Mouse (Mus musculus): ENCODE data around the gene Tenm3. TPM values are rescaled to one million over a fixed set of nuclear protein-coding genes. Genes with fewer than 3 reads are reported as not detected.
"Not testable (repeated sequence)": the region's sequence is repeated elsewhere in the genome, so short reads cannot be mapped to it uniquely, and the experiment has no call there.

Tenm3 gene
- polyA plus RNA-seq, 1 experiment = 0.71 TPM

DNA sequence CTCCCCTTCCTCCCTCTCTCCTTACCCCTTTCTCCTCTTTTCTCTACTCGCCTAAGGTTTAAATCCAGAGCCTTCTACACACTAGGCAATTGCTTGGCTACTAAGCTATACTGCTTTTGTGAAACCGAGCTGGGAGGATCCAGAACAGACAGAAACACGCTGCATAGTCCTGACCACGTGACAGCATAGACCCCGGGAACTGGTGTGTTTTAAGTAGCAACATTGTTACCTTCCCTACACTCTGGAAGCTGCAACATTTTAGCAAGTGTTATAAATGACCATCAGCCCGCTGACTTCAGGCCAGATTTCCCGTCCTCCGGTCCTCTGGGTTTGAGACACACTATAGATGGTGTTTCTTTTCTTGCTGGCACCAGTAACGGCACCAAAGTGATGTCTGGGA is 640.1 kb downstream of the Tenm3 start:
- no peak for DNase-seq (ENCODE audit: low read depth, low spot score)

DNA sequence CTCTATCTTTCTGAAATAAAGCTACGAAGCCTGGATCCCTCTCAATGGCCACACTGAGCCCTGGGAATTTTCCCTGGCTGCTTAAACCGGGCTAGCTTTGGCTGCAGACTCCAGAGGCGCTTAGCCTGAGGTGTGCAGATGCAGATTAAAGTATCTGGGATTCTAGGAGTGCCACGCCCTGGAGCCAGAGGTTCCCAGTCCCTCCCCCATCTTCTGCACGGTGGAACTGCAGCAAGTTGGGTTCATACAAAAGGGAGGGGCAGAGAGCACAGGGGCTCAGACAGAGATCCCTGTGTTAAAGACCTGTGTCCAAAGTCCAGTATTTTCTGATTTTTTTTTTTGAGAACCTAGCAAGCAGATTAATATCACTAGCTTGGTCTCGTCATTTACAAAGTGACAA is 640.6 kb downstream of the Tenm3 start:
- no peak for DNase-seq (ENCODE audit: low read depth, low spot score)
- WGBS = 53% methylated on average over 6 of the region's 6 CpGs

More for the DNA sequence above, 640.1 kb downstream of the Tenm3 start:
- 72% methylated on average over 9 of the region's 9 CpGs for WGBS

DNA sequence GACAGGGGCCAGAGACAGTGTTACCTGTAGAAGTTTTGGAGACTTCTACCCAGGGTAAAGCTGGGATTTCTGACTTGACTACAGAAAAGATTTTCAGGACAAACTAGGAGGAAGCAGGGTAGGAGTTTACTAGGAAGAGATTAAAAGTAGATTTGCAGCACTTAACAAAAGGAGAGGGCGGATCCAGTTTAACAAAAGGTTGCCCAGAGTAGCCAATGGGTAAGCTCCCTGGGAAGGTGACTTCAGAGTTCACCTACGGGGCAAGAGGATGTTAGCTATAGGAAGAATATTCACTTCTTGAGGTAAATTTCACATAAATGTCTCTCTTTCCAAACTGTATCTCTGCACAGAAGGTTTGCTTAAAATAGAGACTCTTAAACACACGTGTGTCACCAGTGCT is 641.1 kb downstream of the Tenm3 start:
- 75% methylated on average over 3 of the region's 3 CpGs for WGBS
- DNase-seq (ENCODE audit: low read depth, low spot score) = no peak

DNA sequence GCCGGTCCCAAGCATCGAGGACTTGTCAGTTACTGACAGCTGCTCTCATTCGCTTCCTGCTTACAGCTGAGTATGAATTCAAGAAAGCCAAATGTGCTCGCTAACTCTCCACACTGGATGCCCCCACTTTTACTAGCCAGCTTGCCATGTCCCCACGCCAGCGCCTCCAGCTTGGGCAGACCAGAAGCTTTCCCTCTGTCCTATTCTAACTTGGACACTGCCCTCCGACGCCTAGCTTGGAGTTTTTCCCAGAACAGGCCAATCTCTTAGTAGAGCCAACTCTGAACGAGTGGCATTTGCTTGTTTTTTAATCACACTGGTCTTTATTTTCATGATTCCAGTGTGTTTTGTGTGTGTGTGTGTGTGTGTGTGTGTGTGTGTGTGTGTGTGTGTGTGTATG is 644.6 kb downstream of the Tenm3 start:
- DNase-seq (ENCODE audit: low read depth, low spot score) = no peak
- 90% methylated on average over 9 of the region's 9 CpGs for WGBS

DNA sequence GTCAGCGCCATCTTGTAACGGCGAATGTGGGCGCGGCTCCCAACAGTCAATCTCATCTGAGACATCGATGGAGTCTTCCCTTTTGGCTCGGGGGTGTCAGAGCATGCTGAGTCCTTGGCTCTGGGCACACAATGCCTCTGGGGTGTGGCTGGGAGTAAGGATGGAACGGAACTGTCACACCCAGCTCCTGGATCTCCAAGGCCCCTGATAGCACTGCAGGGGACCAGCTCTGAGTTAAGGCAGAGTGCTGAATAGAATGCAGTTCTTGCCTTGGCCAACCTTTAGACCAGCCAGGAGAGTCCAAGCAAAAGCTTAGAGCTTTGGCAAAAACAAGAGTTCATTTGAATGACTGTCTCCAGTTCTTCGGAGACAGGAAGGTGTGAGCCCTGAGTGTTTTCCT is 647.8 kb downstream of the Tenm3 start:
- DNase-seq (ENCODE audit: low read depth, low spot score) = no peak
- 95% methylated on average over 9 of the region's 9 CpGs for WGBS

DNA sequence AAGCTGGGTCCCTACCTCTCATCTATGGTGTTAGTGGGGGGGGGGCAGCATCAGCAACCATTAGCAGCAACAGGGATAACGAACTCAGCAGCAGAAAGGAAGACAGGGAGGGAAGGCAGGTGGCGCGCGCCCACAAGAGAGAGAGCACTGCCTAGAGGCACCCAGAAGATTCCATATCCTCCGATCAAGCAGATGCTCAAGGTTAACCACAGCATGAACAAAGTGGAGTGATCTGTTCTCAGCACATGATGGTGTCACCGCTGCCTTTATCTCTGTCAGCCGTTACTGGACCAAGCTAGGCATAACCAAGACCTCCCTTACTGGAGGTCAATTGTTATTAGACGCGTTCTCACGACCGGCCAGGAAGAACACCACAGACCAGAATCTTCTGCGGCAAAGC is 655.2 kb downstream of the Tenm3 start:
- WGBS = 96% methylated on average over 12 of the region's 12 CpGs
- no peak for DNase-seq (ENCODE audit: low read depth, low spot score)

DNA sequence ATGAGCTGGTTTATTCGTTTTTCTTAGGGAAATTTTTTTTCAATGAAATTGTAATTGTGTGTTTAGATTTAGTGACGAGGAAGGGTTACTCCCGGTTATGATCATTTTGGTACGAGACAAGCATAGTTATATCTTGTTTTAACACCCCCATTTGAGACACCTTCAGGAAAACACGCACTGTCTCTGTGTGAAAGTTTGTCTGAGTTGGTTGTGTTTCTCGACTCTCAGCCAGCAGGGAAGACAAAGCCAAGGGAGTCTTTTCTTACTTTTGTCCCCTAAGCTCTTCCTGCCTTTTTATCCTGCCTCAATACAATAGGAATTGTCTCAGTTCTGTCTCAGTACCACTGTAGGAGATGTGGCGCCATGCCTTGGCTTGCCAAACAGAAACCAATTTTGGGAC is 660.0 kb downstream of the Tenm3 start:
- DNase-seq (ENCODE audit: low read depth, low spot score) = no peak

DNA sequence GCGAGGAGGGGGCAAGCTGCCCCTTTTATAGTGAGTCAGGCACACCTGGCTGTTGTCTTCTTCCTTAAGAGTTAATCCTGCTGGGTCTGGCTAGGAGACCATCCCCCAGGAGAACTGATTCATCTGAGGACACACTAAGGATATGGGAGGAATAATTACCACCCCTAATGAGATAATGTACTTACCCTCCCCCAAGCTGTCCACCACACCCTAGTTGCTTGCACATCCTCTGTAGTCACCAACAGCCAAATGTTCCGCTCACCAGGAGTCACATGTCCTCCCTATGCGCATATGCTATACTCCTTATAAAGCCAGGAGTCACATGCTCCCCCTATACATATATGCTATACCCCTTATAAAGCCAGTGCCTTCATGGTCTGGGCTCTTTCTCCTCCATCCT is 662.8 kb downstream of the Tenm3 start:
- no peak for DNase-seq (ENCODE audit: low read depth, low spot score)
- WGBS = 90% methylated on average over 3 of the region's 3 CpGs

More for the DNA sequence above, 660.0 kb downstream of the Tenm3 start:
- WGBS = 85% methylated on average over 7 of the region's 7 CpGs

DNA sequence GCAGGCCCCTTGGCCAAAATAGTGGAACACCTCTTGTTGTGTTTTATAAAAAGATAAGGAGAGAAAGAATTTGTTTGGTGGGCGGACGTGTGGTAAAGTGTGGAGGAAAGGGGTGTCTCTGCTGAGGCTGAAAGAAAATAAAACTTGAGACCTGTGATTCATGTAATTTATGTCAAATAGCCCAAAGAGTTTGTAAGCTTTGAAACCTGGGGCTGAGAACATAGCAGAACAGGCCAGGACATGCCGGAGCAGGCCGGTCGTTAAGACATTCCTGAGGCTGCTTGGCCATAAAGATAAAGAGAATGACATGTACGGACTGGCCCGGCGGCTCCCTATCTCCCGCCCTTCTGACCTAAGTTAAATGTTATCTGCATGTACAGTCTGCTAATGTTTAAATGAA is 663.6 kb downstream of the Tenm3 start:
- WGBS = 85% methylated on average over 9 of the region's 9 CpGs
- not testable (repeated sequence) for DNase-seq (ENCODE audit: low read depth, low spot score)

DNA sequence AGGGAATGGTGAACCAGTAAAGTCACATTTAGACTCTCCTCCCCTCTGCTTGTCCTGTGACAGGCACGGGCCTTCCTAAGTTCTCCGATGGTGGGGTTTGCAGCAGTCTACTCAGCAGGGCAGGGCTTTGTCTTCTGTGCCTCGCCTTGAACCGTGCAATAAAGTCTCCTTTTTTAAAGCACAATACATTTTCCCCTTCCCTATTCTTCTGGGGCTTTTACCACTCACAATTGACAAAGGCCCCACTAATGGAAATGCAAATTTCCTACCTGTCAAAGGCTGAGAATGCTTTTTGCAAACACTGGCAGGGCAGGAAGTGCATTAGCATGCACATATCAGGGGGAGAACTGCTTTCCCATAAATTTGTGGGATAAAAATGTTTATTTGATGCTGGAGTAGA is 664.8 kb downstream of the Tenm3 start:
- WGBS = 49% methylated on average over 4 of the region's 4 CpGs
- DNase-seq (ENCODE audit: low read depth, low spot score) = no peak

DNA sequence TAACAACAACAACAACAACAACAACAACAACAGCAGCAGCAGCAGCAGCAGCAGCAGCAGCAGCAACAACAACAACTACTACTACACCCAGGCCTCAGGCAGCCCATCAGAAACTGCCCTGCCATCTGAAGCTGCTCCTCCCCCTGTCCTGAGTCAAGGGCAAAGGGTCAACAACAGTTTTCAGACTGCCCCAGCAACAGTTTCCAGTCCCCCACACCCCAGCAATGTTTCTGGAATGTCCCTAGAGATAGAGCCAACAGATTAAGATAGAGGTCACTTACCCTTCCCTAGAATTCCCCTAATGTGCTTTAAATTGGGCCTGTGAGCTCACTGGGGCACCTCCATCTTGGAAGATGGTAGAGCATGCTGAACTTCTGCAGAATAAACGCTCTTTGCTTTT is 665.9 kb downstream of the Tenm3 start:
- WGBS = 90% methylated on average over 1 of the region's 1 CpGs
- no peak for DNase-seq (ENCODE audit: low read depth, low spot score)
